Mouse (Mus musculus) cerebral cortex, adult 2 months (tissue): ENCODE data around the gene Gm8879.

ENCODE experiments used
- WGBS: fragments of 180-500 bp; shearing (Covaris S2); methylation state at CpG from one replicate; pipeline ENCODE4 v1.1.7; 2018; 5-methylcytosine and 5-hydroxymethylcytosine counted together

The Gm8879 gene

GRCm38 (mm10) chr5:11127334-11127733, at the start of gene Gm8879:
TSS of gene Gm8879 (plus strand) at chr5:11127634.
- WGBS, result no CpG with 5 or more reads among the region's 3 CpGs

- 94% methylated on average over 12 of the region's 12 CpGs for WGBS
Observed at GRCm38 (mm10) chr5:11138031-11138430, 10.6 kb downstream of the Gm8879 start.
